Mouse (Mus musculus) lung, adult 18-20 months (tissue): ENCODE measurements at regions not wholly inside any gene's neighbourhood (a gene's known extent, or its start where the extent isn't known, plus 50 kb on each side); places are given as distances from the start of the nearest gene placed in this dataset.

Source experiments
- DNase-seq, 2 experiments: peaks; one replicate each; pipeline ENCODE4 v3.0.0; 2022; ENCODE audit warnings: mixed read lengths in 2 of 2

- no peak for DNase-seq
Measured at GRCm38 (mm10) chr19:53442756-53443654, 52.6 kb upstream of the Smndc1 start.

- DNase-seq, result no peak
Measured at GRCm38 (mm10) chr19:53442132-53442610, 51.8 kb upstream of the Smndc1 start.

- DNase-seq, result no peak
Measured at GRCm38 (mm10) chr19:53441449-53442131, 51.2 kb upstream of the Smndc1 start.

- DNase-seq, result no peak
Measured at GRCm38 (mm10) chr19:53440327-53441055, 50.1 kb upstream of the Smndc1 start.
